Mouse (Mus musculus) CD4-positive, CD25-positive, alpha-beta regulatory T cell, adult 2 months (primary cell): Measurements from ENCODE around the gene Foxc1.

Experiments used
- DNase-seq: peaks from one replicate; pipeline ENCODE4 v3.0.0-alpha.2; 2012; ENCODE audit warnings: low read depth, low spot score

Foxc1 gene

DNA sequence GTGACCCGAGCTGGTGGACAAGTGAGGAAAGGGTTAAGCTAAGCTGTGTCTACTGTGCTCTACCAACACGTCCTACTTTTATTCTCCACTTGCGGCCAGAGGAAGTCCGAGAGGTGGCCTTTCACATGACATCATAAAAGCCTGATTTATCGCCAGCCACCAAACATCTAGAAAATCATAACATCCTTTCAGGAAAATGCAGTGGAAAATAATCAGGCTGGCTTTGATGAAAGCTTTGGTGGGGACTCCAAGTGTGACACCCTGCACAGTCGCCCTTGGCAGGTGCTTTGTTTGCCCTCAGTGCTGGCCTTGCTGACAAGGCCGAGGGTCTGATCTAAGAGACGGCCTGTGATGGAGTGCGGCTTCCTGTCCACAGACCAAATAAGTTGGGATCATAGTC, 23.9 kb downstream of the Foxc1 start:
- no peak for DNase-seq

DNA sequence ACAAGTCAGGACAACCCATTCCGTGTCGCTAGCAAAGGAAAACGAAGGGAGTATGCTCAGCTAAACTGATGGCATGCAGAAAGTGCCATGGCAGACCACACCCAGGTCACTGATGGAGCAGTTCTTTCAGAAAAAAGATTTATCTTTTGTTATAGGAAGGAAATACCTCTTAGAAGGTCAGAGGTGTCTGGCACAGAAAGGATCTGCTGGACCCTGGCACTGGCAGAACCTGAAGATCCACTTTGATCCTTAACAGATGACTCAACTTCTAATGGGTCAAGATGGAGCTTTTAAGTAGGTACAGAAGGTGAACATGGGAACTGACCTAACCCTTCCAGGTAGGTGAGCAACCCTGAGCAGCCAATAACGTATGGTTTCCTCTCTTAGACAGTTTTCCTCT, 29.4 kb downstream of the Foxc1 start:
- no peak for DNase-seq

DNA sequence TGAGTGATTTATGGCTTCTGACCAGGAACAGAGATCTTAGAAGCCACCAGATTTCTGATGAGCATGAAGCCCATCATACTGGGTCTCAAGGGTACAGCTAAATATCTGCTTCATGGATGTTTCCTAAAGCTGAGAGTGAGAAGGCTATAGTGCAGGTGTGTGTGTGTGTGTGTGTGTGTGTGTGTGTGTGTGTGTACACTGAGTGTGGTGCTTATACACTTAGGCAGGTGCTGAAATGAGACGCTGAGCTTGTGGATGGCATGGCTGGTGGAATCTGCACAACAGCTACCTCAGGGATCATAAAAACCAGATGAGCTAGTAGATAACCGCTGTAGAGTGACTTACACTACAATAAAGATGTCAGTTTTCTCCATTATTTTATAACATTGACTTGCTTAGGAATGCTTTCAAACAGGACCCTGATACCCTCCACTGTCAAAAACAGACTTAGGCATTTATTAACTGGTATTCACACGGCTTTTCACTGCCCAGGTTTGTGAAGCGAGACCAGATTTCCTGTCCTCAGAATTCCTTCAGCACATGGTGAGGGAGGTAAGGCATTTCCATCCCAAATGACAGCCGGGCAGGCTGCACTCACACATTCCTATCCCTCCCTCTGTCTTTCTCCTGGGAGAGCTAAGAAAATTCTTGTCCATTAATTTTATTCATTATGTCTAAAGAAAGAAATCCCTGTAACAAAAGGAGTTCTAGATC, 43.0 kb downstream of the Foxc1 start:
- DNase-seq, result no peak

DNA sequence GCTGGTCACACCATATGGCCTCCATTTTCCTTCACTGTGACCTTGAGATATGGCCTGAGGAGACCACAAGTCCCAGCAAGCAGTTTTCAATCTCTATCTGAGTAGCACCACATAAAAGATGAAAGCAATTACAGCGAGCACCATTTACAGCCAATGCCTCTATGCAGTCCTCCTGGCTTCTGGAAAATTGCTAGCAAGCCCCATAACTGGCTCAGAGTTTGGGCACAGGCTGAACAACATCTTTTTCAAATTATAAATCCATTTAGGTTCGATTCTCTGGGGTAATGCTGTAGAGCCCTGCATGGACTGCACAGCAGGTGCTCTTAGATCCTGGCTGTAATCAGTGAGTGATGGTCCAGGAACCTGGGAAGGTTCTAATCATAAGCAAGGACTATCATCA, 47.1 kb downstream of the Foxc1 start:
- no peak for DNase-seq

DNA sequence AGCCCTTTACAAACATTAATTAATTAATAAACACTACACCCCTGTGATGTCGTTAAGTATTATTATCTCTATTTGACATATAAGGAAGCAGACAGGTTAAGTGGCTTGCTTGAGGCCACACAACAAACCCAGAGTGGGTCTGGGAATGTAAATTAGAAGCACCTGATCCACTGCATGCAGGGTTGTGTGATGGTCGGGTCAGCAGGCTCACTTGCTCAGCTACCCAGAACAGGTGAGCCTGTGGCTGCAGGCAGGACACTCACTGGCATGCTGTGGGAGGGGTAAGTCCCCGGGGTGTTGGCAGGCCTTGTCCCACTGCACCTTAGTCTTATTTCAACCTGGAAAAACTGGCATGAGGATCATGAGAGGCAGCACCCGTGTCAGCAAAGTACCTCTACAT, 47.6 kb downstream of the Foxc1 start:
- DNase-seq, result no peak

DNA sequence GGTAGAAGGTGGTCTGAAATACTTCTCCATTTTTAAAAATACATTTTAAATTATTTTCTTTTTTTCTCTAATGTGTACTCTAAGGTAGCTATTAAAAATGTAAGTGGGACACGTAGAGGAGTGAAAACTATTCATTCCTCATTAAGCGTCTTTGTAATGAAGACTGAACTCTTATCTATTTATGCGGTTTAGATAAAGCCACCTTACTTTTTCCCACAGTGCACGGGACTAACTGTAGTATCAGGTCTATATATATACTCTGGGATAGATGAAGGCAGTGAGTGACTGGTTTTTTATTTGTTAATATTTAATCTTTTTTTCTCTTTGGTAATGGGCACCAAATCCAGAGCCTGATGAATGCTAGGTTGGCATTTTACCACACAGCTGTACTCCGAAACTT, 53.8 kb downstream of the Foxc1 start:
- DNase-seq, result no peak
